Mouse (Mus musculus): ENCODE results near the gene Gm9944. TPM values are rescaled to one million over a fixed set of nuclear protein-coding genes. Genes with fewer than 3 reads are reported as not detected.
A peak's percentile ranks its signal among the peaks of the same experiment; 100 is the strongest.

Gene Gm9944
- polyA plus RNA-seq, 1 experiment from 2014 or later: not detected

DNA sequence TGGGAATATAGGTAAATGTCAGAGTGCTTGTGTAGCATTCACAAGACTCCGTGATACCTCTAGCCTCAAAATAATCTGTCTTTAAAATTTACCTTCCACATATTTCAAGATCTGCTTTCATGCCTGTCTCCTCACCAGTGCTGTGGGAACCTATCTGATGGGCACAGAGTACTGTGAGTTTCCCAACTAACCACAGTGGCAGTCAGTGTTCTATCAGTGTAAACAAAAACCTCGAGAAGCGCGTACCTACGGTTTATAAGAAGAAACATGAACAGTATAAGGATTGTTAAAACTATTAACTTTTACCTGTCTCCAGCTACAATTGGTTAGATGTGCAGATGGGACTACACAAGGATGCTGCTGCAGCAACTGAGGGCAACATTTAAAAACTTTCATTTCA is 19.9 kb downstream of the Gm9944 start:
- Histone ChIP-seq H3K4me3 (ENCODE audit: low read depth, low read length) (no peak overlapping the region), H3K9ac (ENCODE audit: low read length) (no peak overlapping the region), H3K4me1 (replicated peaks; ENCODE audit: control insufficient read depth, insufficient read depth, low read length) (no peaks in the 10 kb centered on the region), H3K27ac (ENCODE audit: low read depth) (no peak overlapping the region), H3K36me3 (ENCODE audit: control insufficient read depth, insufficient read depth, low read length) (no peaks in the 10 kb centered on the region), H3K9me3 (ENCODE audit: control insufficient read depth, low read length) (no peaks in the 10 kb centered on the region), H3K4me2 (ENCODE audit: low read length) (no peak overlapping the region), H3K27me3 (replicated peaks; ENCODE audit: control insufficient read depth, insufficient read depth, low read length) (no peaks in the 10 kb centered on the region)
- WGBS: 78% methylated on average over 5 of the region's 5 CpGs
- no peak for DNase-seq (ENCODE audit: low spot score)
- ATAC-seq (replicated peaks; ENCODE audit: low FRiP score, low TSS enrichment, low read depth): no peak

GRCm38 (mm10) chr4:144430723-144431122 is 22.4 kb downstream of the Gm9944 start:
- 65% methylated on average over 2 of the region's 2 CpGs for WGBS
- no peak overlapping the region for H3K9ac ChIP-seq (ENCODE audit: low read length)
- no peaks in the 10 kb centered on the region for H3K9me3 ChIP-seq (ENCODE audit: control insufficient read depth, low read length)
- H3K4me3 ChIP-seq (ENCODE audit: low read depth, low read length): no peak overlapping the region
- H3K27ac ChIP-seq (ENCODE audit: low read depth): no peak overlapping the region
- no peaks in the 10 kb centered on the region for H3K4me1 ChIP-seq (replicated peaks; ENCODE audit: control insufficient read depth, insufficient read depth, low read length)
- DNase-seq (ENCODE audit: low spot score) (no peak), ATAC-seq (replicated peaks; ENCODE audit: low FRiP score, low TSS enrichment, low read depth) (no peak)
- H3K27me3 ChIP-seq (replicated peaks; ENCODE audit: control insufficient read depth, insufficient read depth, low read length): no peaks in the 10 kb centered on the region
- H3K4me2 ChIP-seq (ENCODE audit: low read length): no peak overlapping the region
- H3K36me3 ChIP-seq (ENCODE audit: control insufficient read depth, insufficient read depth, low read length): no peaks in the 10 kb centered on the region

DNA sequence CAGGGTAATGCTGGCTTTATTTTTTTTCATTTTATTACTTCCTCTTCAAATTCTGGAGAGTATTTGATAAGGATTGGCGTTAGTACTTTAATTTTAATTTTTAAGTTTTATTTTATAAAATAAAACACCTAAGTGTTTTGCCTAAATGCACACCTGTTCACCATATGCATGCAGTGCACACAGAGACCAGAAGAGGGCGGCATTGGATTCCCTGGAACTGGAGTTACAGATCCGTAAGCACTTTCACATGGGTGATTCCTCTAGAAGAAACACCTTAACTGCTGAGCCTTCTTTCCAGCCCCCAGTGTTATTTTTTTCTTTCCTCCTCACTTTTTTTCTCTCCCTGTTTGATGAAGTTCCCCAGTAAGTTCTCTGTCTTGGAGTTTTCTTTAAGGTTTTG is 24.2 kb downstream of the Gm9944 start:
- Histone ChIP-seq H3K4me1 (replicated peaks; ENCODE audit: control insufficient read depth, insufficient read depth, low read length) (no peaks in the 10 kb centered on the region), H3K4me2 (ENCODE audit: low read length) (no peak overlapping the region), H3K27me3 (replicated peaks; ENCODE audit: control insufficient read depth, insufficient read depth, low read length) (no peaks in the 10 kb centered on the region), H3K4me3 (ENCODE audit: low read depth, low read length) (no peak overlapping the region), H3K36me3 (ENCODE audit: control insufficient read depth, insufficient read depth, low read length) (no peaks in the 10 kb centered on the region), H3K9ac (ENCODE audit: low read length) (no peak overlapping the region), H3K9me3 (ENCODE audit: control insufficient read depth, low read length) (no peaks in the 10 kb centered on the region), H3K27ac (ENCODE audit: low read depth) (no peak overlapping the region)
- no peak for ATAC-seq (replicated peaks; ENCODE audit: low FRiP score, low TSS enrichment, low read depth)
- no peak for DNase-seq (ENCODE audit: low spot score)
- WGBS: 12% methylated on average over 3 of the region's 3 CpGs

DNA sequence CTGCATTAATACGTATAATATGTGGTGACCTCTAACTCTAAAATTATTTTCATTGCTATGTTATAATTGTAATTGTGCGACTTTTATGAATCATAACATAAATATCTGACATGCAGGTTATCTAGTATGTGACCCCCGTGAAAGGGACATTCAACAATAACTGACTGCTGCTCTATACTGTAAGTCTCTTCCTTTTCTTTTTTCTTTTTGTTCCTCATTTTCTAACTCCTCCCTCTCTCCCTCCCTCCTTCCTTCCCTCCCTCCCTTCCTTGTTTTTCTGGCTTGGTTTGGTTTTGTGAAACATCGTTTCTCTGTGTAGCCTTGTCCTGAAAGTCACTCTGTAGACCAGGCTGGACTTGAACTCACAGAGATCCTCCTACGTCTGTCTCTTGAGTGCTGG is 28.5 kb downstream of the Gm9944 start:
- Histone ChIP-seq H3K27me3 (replicated peaks; ENCODE audit: control insufficient read depth, insufficient read depth, low read length) (no peaks in the 10 kb centered on the region), H3K9me3 (ENCODE audit: control insufficient read depth, low read length) (no peaks in the 10 kb centered on the region), H3K4me2 (ENCODE audit: low read length) (no peak overlapping the region), H3K4me3 (ENCODE audit: low read depth, low read length) (no peak overlapping the region), H3K4me1 (replicated peaks; ENCODE audit: control insufficient read depth, insufficient read depth, low read length) (no peaks in the 10 kb centered on the region), H3K27ac (ENCODE audit: low read depth) (no peak overlapping the region), H3K9ac (ENCODE audit: low read length) (no peak overlapping the region), H3K36me3 (ENCODE audit: control insufficient read depth, insufficient read depth, low read length) (no peaks in the 10 kb centered on the region)
- no peak for ATAC-seq (replicated peaks; ENCODE audit: low FRiP score, low TSS enrichment, low read depth)
- no peak for DNase-seq (ENCODE audit: low spot score)
- 79% methylated on average over 5 of the region's 5 CpGs for WGBS

GRCm38 (mm10) chr4:144420644-144421043 is 32.5 kb downstream of the Gm9944 start:
- H3K9me3 ChIP-seq (ENCODE audit: control insufficient read depth, low read length): no peaks in the 10 kb centered on the region
- no peak overlapping the region for H3K4me3 ChIP-seq (ENCODE audit: low read depth, low read length)
- no peaks in the 10 kb centered on the region for H3K27me3 ChIP-seq (replicated peaks; ENCODE audit: control insufficient read depth, insufficient read depth, low read length)
- H3K9ac ChIP-seq (ENCODE audit: low read length): no peak overlapping the region
- no peaks in the 10 kb centered on the region for H3K36me3 ChIP-seq (ENCODE audit: control insufficient read depth, insufficient read depth, low read length)
- H3K27ac ChIP-seq (ENCODE audit: low read depth): no peak overlapping the region
- ATAC-seq (replicated peaks; ENCODE audit: low FRiP score, low TSS enrichment, low read depth) (no peak), DNase-seq (ENCODE audit: low spot score) (no peak)
- H3K4me1 ChIP-seq (replicated peaks; ENCODE audit: control insufficient read depth, insufficient read depth, low read length): no peaks in the 10 kb centered on the region
- no peak overlapping the region for H3K4me2 ChIP-seq (ENCODE audit: low read length)

DNA sequence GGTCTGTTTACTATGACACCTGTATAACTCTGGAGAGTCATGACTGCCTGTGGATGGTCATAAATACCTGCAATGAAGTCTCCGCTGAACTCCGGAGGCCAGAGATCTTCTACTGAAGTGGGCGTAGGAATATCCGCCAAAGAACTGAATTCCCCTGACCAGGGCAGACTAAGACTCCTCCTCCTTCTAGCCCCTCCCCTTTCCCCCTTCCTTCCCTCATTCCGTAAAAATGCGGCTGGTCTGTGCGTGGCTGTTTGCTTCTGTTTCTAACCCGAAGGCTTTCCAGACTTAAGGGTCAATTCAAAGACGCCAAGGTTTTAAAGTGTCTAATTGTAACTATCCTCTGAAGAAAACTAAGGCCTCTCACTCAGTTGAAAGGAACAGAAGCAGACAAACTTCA is 44.8 kb downstream of the Gm9944 start, which contains the start of gene Pramef12:
TSS of gene Pramef12 (minus strand) at position 175 of the 400 bp plus-strand sequence.
- Histone ChIP-seq H3K27me3 (replicated peaks; ENCODE audit: control insufficient read depth, insufficient read depth, low read length) (no peaks in the 10 kb centered on the region), H3K36me3 (ENCODE audit: control insufficient read depth, insufficient read depth, low read length) (no peaks in the 10 kb centered on the region), H3K4me3 (ENCODE audit: low read depth, low read length) (no peak within 1 kb of the TSS), H3K9me3 (ENCODE audit: control insufficient read depth, low read length) (no peaks in the 10 kb centered on the region), H3K9ac (ENCODE audit: low read length) (no peak within 1 kb of the TSS), H3K4me2 (ENCODE audit: low read length) (no peak within 1 kb of the TSS), H3K27ac (ENCODE audit: low read depth) (no peak within 1 kb of the TSS), H3K4me1 (replicated peaks; ENCODE audit: control insufficient read depth, insufficient read depth, low read length) (no peaks in the 10 kb centered on the region)
- no peak for DNase-seq (ENCODE audit: low spot score)
- ATAC-seq (replicated peaks; ENCODE audit: low FRiP score, low TSS enrichment, low read depth): no peak
- WGBS: 71% methylated on average over 9 of the region's 9 CpGs

DNA sequence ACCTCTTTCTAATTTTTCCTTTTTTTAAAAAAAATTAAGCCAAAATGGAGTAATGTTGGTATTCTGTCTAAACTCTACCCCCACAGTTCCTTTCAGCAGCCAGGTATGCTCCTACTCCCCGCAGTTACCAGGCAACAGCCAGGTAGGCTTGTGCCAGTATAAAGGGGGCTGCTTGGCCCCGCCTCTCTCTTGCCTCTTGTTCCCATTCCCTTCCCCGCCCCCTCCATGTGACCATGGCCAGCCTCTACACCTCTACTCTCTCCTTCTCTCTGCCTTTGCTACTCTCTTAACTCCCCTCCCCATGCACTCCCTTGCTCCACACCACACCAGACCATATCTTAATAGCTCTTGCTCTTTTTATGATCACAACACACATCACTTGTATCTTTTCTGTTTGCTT is 46.9 kb downstream of the Gm9944 start:
- no peaks in the 10 kb centered on the region for H3K36me3 ChIP-seq (ENCODE audit: control insufficient read depth, insufficient read depth, low read length)
- no peak overlapping the region for H3K27ac ChIP-seq (ENCODE audit: low read depth)
- no peak overlapping the region for H3K9ac ChIP-seq (ENCODE audit: low read length)
- 76% methylated on average over 3 of the region's 3 CpGs for WGBS
- DNase-seq (ENCODE audit: low spot score): no peak
- H3K27me3 ChIP-seq (replicated peaks; ENCODE audit: control insufficient read depth, insufficient read depth, low read length): no peaks in the 10 kb centered on the region
- no peak overlapping the region for H3K4me2 ChIP-seq (ENCODE audit: low read length)
- H3K9me3 ChIP-seq (ENCODE audit: control insufficient read depth, low read length): no peaks in the 10 kb centered on the region
- H3K4me3 ChIP-seq (ENCODE audit: low read depth, low read length): no peak overlapping the region
- no peak for ATAC-seq (replicated peaks; ENCODE audit: low FRiP score, low TSS enrichment, low read depth)
- no peaks in the 10 kb centered on the region for H3K4me1 ChIP-seq (replicated peaks; ENCODE audit: control insufficient read depth, insufficient read depth, low read length)

GRCm38 (mm10) chr4:144404456-144405086 is 48.5 kb downstream of the Gm9944 start:
- Histone ChIP-seq H3K27me3 (replicated peaks; ENCODE audit: control insufficient read depth, insufficient read depth, low read length) (no peaks in the 10 kb centered on the region), H3K9me3 (ENCODE audit: control insufficient read depth, low read length) (no peaks in the 10 kb centered on the region), H3K27ac (ENCODE audit: low read depth) (peak overlapping the region; percentile 16; the same call in 1 of the 2 replicates), H3K4me1 (replicated peaks; ENCODE audit: control insufficient read depth, insufficient read depth, low read length) (no peaks in the 10 kb centered on the region), H3K36me3 (ENCODE audit: control insufficient read depth, insufficient read depth, low read length) (no peaks in the 10 kb centered on the region), H3K9ac (ENCODE audit: low read length) (no peak overlapping the region), H3K4me2 (ENCODE audit: low read length) (peak overlapping the region; percentile 40), H3K4me3 (ENCODE audit: low read depth, low read length) (peak overlapping the region; percentile 12)
- 6% methylated on average over 17 of the region's 17 CpGs for WGBS
- ATAC-seq (replicated peaks; ENCODE audit: low FRiP score, low TSS enrichment, low read depth): peak; percentile 88
- peak; percentile 79 for DNase-seq (ENCODE audit: low spot score)

All from intestine, embryonic 14.5 days (tissue).